Mouse (Mus musculus): Measurements from ENCODE around the gene Stard5. TPM values are rescaled to one million over a fixed set of nuclear protein-coding genes. Genes with fewer than 3 reads are reported as not detected.

Gene Stard5
- total RNA-seq (2022), result 10 to 100 TPM in 2 of 4 experiments, 1 to 10 TPM in 2; 7.6 to 11.6 (median 9.3) TPM

GRCm38 (mm10) chr7:83631828-83632681, at the start of gene Stard5:
Stard5 (plus strand) TSS chr7:83631959.
- DNase-seq (ENCODE audit: low spot score), result peak; percentile 96

- DNase-seq (ENCODE audit: low spot score), result peak; percentile 73
Measured at GRCm38 (mm10) chr7:83584639-83585471, 46.9 kb upstream of the Stard5 start, which contains the start of gene Tmc3. Tmc3 (plus strand) TSS chr7:83584927.

- DNase-seq (ENCODE audit: low spot score), result no peak
Measured at GRCm38 (mm10) chr7:83594056-83594455, 37.7 kb upstream of the Stard5 start.

- DNase-seq (ENCODE audit: low spot score), result no peak
Measured at GRCm38 (mm10) chr7:83597063-83597462, 34.7 kb upstream of the Stard5 start.

- DNase-seq (ENCODE audit: low spot score), result no peak
Measured at GRCm38 (mm10) chr7:83598997-83599912, 32.5 kb upstream of the Stard5 start.

GRCm38 (mm10) chr7:83599913-83600286, 31.9 kb upstream of the Stard5 start:
- DNase-seq (ENCODE audit: low spot score), result peak; percentile 42

GRCm38 (mm10) chr7:83604180-83604944, 27.4 kb upstream of the Stard5 start:
- no peak for DNase-seq (ENCODE audit: low spot score)

- no peak for DNase-seq (ENCODE audit: low spot score)
Measured at GRCm38 (mm10) chr7:83606796-83607195, 25.0 kb upstream of the Stard5 start.

- DNase-seq (ENCODE audit: low spot score), result no peak
Measured at GRCm38 (mm10) chr7:83609891-83610290, 21.9 kb upstream of the Stard5 start.

GRCm38 (mm10) chr7:83611886-83612285, 19.9 kb upstream of the Stard5 start:
- no peak for DNase-seq (ENCODE audit: low spot score)

- DNase-seq (ENCODE audit: low spot score), result no peak
Measured at GRCm38 (mm10) chr7:83615272-83615671, 16.5 kb upstream of the Stard5 start.

- DNase-seq (ENCODE audit: low spot score), result no peak
Measured at GRCm38 (mm10) chr7:83615815-83616214, 15.9 kb upstream of the Stard5 start.

- no peak for DNase-seq (ENCODE audit: low spot score)
Measured at GRCm38 (mm10) chr7:83616268-83616667, 15.5 kb upstream of the Stard5 start.

- no peak for DNase-seq (ENCODE audit: low spot score)
Measured at GRCm38 (mm10) chr7:83618709-83619108, 13.1 kb upstream of the Stard5 start.

- no peak for DNase-seq (ENCODE audit: low spot score)
Measured at GRCm38 (mm10) chr7:83622582-83622981, 9.2 kb upstream of the Stard5 start.

- no peak for DNase-seq (ENCODE audit: low spot score)
Measured at GRCm38 (mm10) chr7:83624065-83624464, 7.7 kb upstream of the Stard5 start.

GRCm38 (mm10) chr7:83626557-83627257, 5.1 kb upstream of the Stard5 start:
- DNase-seq (ENCODE audit: low spot score), result no peak

- DNase-seq (ENCODE audit: low spot score), result no peak
Measured at GRCm38 (mm10) chr7:83627369-83627768, 4.4 kb upstream of the Stard5 start.

GRCm38 (mm10) chr7:83631073-83631827, 509 bp upstream of the Stard5 start:
- no peak for DNase-seq (ENCODE audit: low spot score)
